Mouse (Mus musculus) gastrocnemius, adult 18-20 months (tissue): ENCODE measurements around the gene Olfr187. TPM values are rescaled to one million over a fixed set of nuclear protein-coding genes. Genes with fewer than 3 reads are reported as not detected.
"Not testable (repeated sequence)": the region's sequence is repeated elsewhere in the genome, so short reads cannot be mapped to it uniquely, and the experiment has no call there.

Experiments
- DNase-seq: peaks from one replicate; pipeline ENCODE4 v3.0.0; 2021; ENCODE audit warnings: low spot score
- long read RNA-seq, 2 experiments: library from polyadenylated mRNA; stranded (forward); transcript quantifications; one replicate each; pipeline ENCODE4 v2.0.0; 2021
- total RNA-seq, 2 experiments: library from RNA; stranded (reverse); gene quantifications; 2 replicates each; pipeline ENCODE4 v1.2.3; 2021

Gene Olfr187
- not detected for total RNA-seq
- long read RNA-seq, experiment 1 = 0 reads
- long read RNA-seq, experiment 2 = 0 reads

DNA sequence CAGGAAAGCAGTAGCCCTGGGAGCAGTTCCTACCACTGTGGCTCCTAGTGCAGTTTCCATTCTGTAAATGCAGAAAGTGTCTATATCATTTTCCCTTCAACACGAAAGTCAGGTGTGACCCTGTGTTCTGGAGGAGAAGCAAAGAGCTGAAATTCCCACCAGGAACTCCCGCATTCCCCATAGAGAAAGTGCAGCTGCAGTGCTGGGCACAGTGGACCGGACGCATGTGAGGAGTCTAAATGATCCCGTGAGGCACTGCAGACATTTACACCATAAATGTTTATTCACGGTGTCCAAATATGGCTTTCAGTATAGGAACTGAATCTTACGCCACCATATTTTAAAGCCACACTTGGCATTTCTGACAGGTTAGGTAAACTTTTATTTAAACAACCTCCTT, at the start of gene Olfr187:
TSS of gene Olfr187 (minus strand) at position 58 of the 400 bp plus-strand sequence.
- no peak for DNase-seq

DNA sequence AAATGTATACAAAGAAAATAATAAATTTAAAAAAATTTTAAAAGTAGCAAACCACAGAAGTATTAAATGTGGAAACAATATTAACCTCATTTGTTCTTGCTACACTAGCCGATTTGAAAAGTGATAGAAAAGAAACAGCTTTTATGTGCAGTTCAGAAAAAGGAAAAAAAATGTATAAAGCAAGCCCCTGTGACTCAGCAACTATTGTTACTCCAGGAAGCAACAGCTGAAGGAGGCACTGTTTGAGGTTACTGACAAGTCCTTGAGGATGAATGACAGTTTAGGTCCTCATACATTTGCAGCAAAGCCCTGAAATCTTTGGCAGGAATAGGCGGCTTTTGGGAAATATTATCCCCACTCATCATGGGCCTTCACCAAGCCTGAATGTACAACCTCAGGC, 41.5 kb upstream of the Olfr187 start:
- DNase-seq = not testable (repeated sequence)

- DNase-seq = no peak
These were observed 38.3 kb upstream of the Olfr187 start, which contains the start of gene Olfr190 for GRCm38 (mm10) chr16:59077905-59078304. Gene Olfr190, minus strand, starts transcription at chr16:59078005.

GRCm38 (mm10) chr16:59073520-59073919, 34.0 kb upstream of the Olfr187 start:
- no peak for DNase-seq

GRCm38 (mm10) chr16:59071755-59072154, 32.2 kb upstream of the Olfr187 start:
- no peak for DNase-seq

DNA sequence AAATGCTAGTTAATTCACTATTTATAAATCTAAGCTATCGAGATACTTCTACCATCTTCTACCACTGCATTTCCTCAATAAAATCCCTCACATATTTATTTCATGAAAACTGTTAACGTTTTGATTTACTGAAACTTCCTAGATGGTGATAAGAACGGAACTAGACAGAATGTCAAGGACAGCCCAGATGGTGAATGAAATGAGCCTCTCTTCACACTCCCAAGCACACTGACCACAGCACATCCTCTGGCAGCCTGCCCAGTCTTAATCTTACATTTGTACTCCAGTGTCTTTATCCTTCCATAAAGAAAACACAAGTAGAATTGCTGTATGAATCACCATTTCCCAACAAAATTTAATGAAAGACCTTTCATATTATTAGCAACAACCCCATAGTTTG, 22.8 kb upstream of the Olfr187 start:
- not testable (repeated sequence) for DNase-seq

- DNase-seq = not testable (repeated sequence)
These were observed 9.7 kb upstream of the Olfr187 start for GRCm38 (mm10) chr16:59049286-59049685.

DNA sequence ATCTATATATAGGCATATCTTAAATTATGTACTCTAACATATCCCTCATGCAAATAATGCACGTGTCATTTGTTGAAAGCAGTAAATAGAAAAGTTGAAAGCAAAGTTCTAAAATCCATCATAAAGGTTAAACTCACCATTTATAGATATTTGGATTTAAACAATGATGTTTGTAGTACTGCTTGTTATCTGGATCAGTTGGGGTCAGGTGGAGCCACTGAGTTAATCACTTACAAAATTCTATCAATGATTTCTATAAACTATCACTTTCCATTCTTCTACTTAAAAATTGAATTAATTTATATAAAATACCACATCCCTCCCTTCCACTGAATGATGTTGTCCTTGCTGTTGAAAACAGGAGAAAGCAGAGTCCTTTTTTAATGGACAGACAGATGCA, 9.3 kb upstream of the Olfr187 start:
- DNase-seq = no peak

GRCm38 (mm10) chr16:59047579-59047978, 8.0 kb upstream of the Olfr187 start:
- no peak for DNase-seq

- no peak for DNase-seq
These were observed 6.3 kb upstream of the Olfr187 start for GRCm38 (mm10) chr16:59045835-59046234.

- DNase-seq = no peak
These were observed 9.4 kb downstream of the Olfr187 start, which contains the start of gene Olfr186 for GRCm38 (mm10) chr16:59030191-59030590. Gene Olfr186, minus strand, starts transcription at chr16:59030291.

DNA sequence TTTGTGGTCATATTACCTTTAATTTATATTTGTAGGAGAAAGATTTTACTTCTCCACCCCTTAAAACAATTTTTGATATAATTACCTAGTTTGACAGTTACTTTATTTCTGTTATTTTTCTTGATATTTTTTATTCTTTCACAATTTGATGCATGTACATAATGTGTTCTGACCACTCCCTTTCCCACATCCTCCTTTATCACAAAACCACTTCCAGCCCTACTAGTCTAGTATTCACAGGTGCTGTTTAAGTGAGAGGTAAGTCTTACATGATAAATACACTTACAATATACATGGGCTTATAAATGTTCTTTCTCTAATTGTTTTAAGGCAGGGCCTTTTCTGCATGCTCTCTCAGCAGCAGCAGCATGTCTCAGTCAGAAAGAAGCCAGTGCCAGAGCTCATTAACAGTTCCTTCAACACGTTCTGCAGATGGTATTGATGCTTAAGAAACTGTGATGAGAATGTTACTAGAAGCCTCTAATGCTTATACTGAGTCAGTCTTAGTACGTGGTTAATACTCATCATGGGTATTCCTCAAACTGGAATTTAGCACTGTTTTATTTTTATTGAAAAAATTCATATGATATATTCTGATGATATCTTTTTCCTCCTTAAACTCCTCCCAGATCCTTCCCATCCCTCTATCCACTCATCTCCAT, 26.1 kb downstream of the Olfr187 start:
- DNase-seq = no peak

GRCm38 (mm10) chr16:59007146-59007545, 32.4 kb downstream of the Olfr187 start:
- DNase-seq = no peak

- no peak for DNase-seq
These were observed 44.5 kb downstream of the Olfr187 start, which contains the start of gene Olfr183 for GRCm38 (mm10) chr16:58995057-58995456. Gene Olfr183, plus strand, starts transcription at chr16:58995357.

Other genes with a start within 250 kb of the Olfr187 start
- gene Olfr173, start 239.5 kb downstream of the Olfr187 start, total RNA-seq = not detected
- gene Olfr175-ps1, start 213.0 kb downstream of the Olfr187 start, total RNA-seq = not detected
- not detected for gene Olfr177, start 165.0 kb downstream of the Olfr187 start, total RNA-seq
- not detected for gene Olfr178, start 147.7 kb downstream of the Olfr187 start, total RNA-seq
- not detected for gene Olfr181, start 111.0 kb downstream of the Olfr187 start, total RNA-seq
- not detected for gene Olfr180, start 110.4 kb downstream of the Olfr187 start, total RNA-seq
- not detected for gene Olfr183, start 44.4 kb downstream of the Olfr187 start, total RNA-seq
- gene Olfr186, start 9.5 kb downstream of the Olfr187 start, total RNA-seq = not detected
- not detected for gene Olfr190, start 38.2 kb upstream of the Olfr187 start, total RNA-seq
- not detected for gene Olfr191, start 50.1 kb upstream of the Olfr187 start, total RNA-seq
- not detected for gene Olfr193, start 72.1 kb upstream of the Olfr187 start, total RNA-seq
- gene Olfr194, start 81.3 kb upstream of the Olfr187 start, total RNA-seq = not detected
- gene Olfr195, start 107.3 kb upstream of the Olfr187 start, total RNA-seq = not detected
- gene Olfr196, start 130.7 kb upstream of the Olfr187 start, total RNA-seq = not detected
- gene Olfr198, start 163.8 kb upstream of the Olfr187 start, total RNA-seq = not detected
- gene Olfr199, start 180.0 kb upstream of the Olfr187 start, total RNA-seq = not detected
- not detected for gene Olfr201, start 232.9 kb upstream of the Olfr187 start, total RNA-seq
- gene Olfr202, start 247.0 kb upstream of the Olfr187 start, total RNA-seq = not detected